Mouse (Mus musculus) liver, postnatal 0 days (tissue): Measurements from ENCODE around the gene Fezf2.

Experiments used
- CTCF ChIP-seq: sonication (generic); IDR thresholded peaks from 2 replicates; pipeline ENCODE4 v1.5.1; 2016; ENCODE audit warnings: antibody characterized with exemption, low read depth
- EP300 ChIP-seq: IDR thresholded peaks from 2 replicates; pipeline ENCODE4 v1.6.1; 2016; ENCODE audit warnings: antibody characterized with exemption, low read depth, mild to moderate bottlenecking

DNA sequence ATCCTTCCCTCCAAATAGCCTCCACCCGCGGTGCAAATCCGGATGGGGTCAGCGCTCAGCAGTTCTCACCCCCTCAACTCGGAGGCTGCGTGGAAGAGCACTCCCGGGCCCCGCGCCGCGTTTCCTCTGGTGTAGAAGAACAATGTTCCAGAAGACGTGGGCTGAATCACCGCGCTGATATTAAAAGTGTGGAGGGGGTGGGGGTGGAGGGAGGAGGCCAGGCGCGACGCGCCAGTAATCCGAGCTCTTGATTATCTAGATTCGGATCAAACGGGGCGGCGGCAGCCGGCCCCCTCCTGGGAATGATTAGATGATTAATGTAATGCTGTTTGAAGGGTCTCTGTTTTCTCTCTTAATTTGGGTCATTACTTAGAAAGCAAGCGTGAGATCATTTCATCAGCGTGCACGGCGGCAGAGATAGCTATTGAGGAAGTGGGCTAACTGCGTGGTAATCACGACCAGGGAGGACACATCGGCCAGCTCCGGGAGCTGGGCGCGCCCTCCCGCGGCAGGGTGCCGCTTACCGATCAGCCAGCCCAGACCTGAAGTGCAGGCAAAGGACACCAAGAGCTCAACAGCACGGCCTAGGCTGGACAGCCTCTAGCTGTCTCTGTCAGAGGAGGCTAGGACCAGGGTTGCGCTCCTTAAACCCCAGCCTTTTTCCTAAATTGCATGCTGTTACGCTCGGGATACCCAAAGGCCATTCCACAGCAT is 6.8 kb downstream of the Fezf2 start:
- TF ChIP-seq EP300 (no peak), CTCF (no peak)
